Mouse (Mus musculus) E14TG2a.4 (cell line): ENCODE measurements around the gene Snx22.

Experiments
- CTCF ChIP-seq: conservative IDR thresholded peaks from 2 replicates; pipeline ENCODE4 v1.5.1; 2014; ENCODE audit warnings: low read length
- NANOG ChIP-seq: IDR thresholded peaks from 2 replicates; pipeline ENCODE4 v1.6.1; 2014; ENCODE audit warnings: borderline replicate concordance, low read length, mixed read lengths

DNA sequence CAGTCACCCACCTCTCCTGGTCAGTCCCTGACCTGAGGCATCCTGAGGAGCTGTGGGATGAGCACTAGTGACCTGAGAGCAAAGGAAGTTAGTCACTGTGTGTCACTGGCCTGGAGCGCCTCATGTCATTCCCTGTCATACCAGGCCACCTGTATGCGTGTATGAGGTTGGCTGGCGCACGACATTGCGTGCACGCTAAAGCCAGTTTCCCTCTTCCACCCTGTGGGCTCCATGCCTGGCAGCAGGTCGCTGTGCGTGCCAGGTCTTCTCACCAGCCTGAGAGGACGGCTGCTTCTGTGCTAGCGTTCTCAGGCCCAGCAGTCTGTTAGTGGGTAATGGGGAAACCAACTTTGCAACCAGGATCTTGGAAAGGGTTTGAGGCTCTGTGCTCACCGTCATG lies 5.2 kb downstream of the Snx22 start:
- TF ChIP-seq CTCF (no peak), NANOG (no peak)
